Mouse (Mus musculus): ENCODE results near the gene Hist1h2ba.

GRCm38 (mm10) chr13:23928637-23929036, 5.3 kb downstream of the Hist1h2ba start:
- TF ChIP-seq CTCF (IDR thresholded peaks at IDR 0.05; ENCODE audit: extremely low read depth, insufficient read length, insufficient replicate concordance, low read depth, low read length) (no peak), POLR2A (IDR thresholded peaks at IDR 0.05; ENCODE audit: low read depth, low read length) (no peak)

All from small intestine, adult 2 months (tissue).